Mouse (Mus musculus) stomach, postnatal 0 days (tissue): ENCODE results near the gene Cpt1c. TPM values are rescaled to one million over a fixed set of nuclear protein-coding genes. Genes with fewer than 3 reads are reported as not detected.
A peak's percentile ranks its signal among the peaks of the same experiment; 100 is the strongest.

Experiments
- ATAC-seq: fragments of 200-750 bp; cut with Nextera tagmentation; 2 replicates; pipeline ENCODE4 v1.8.0; 2017; ENCODE audit not compliant: low FRiP score, low TSS enrichment
- DNase-seq: peaks from one replicate; pipeline ENCODE4 v3.0.0-alpha.2; 2016; ENCODE audit warnings: low spot score
- H3K27ac ChIP-seq: fragments of 300-500 bp; sonication (generic); replicated peaks from 2 replicates; pipeline ENCODE4 v1.5.1; 2014; ENCODE audit warnings: mild to moderate bottlenecking, control low read depth
- H3K27me3 ChIP-seq: fragments of 300-500 bp; sonication (generic); 2 replicates; pipeline ENCODE4 v1.6.1; 2014; ENCODE audit warnings: low read length; ENCODE audit not compliant: control insufficient read depth, insufficient read depth
- H3K36me3 ChIP-seq: fragments of 300-500 bp; sonication (generic); 2 replicates; pipeline ENCODE4 v1.6.1; 2014; ENCODE audit warnings: low read length, mixed read lengths; ENCODE audit not compliant: control insufficient read depth, insufficient read depth
- H3K4me1 ChIP-seq: fragments of 300-500 bp; sonication (generic); replicated peaks from 2 replicates; pipeline ENCODE4 v1.6.1; 2014; ENCODE audit warnings: antibody characterized with exemption; ENCODE audit not compliant: control insufficient read depth, insufficient read depth
- H3K4me2 ChIP-seq: fragments of 300-500 bp; sonication (generic); replicated peaks from 2 replicates; pipeline ENCODE4 v1.6.1; 2014; ENCODE audit warnings: low read depth, mild to moderate bottlenecking, control low read depth, moderate library complexity
- H3K4me3 ChIP-seq: fragments of 300-500 bp; sonication (generic); 2 replicates; pipeline ENCODE4 v1.5.1; 2014; ENCODE audit warnings: low read depth, low read length, control low read depth
- H3K9ac ChIP-seq: fragments of 300-500 bp; sonication (generic); 2 replicates; pipeline ENCODE4 v1.6.1; 2014; ENCODE audit warnings: mild to moderate bottlenecking, low read length, control low read depth, mixed read lengths
- H3K9me3 ChIP-seq: fragments of 300-500 bp; sonication (generic); 2 replicates; pipeline ENCODE4 v1.6.1; 2016; ENCODE audit warnings: low read length; ENCODE audit not compliant: control insufficient read depth
- CTCF ChIP-seq: IDR thresholded peaks from 2 replicates; pipeline ENCODE4 v1.5.1; 2016; ENCODE audit warnings: antibody characterized with exemption, low read depth, mild to moderate bottlenecking, moderate library complexity
- EP300 ChIP-seq: optimal IDR thresholded peaks from 2 replicates; pipeline ENCODE3; 2016; ENCODE audit warnings: antibody characterized with exemption
- WGBS: fragments of 180-500 bp; shearing (Covaris S2); extraction: QIAGEN DNeasy Blood & Tissue Kit; methylation state at CpG from one replicate; pipeline ENCODE4 v1.1.7; 2014; 5-methylcytosine and 5-hydroxymethylcytosine counted together
- polyA plus RNA-seq: library from polyadenylated mRNA; unstranded; fragments of >200 nt; fragmentation: Nextera tagmentation; extraction: Ambion mirVana; gene quantifications from 2 replicates; pipeline ENCODE4 v1.2.1, GENCODE M21; 2015

The Cpt1c gene
- polyA plus RNA-seq, 1 experiment from 2014 or later: 5.6 TPM

DNA sequence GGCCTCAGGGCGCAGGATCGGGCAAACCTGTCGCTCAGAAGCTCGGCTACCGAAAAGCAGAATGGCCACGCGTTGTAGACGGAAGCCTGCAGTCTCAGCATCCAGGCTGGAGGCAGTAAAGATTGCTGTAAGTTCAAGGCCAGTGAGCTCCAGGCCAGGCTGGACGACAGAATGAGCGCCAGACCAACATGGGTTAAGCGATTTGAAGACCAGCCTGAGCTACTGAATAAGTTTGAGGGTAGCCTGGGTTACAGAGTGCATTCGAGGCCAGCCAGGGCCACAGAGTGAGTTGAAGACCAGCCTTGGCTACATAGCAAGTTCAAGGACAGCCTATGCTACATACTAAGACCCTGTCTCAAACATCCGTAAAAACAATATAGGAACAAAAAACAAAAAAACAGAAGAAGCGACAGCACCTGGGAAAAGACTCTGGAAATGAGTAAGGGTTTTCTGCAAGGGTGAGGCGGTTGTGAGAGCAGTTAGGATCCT is 23.3 kb upstream of the Cpt1c start:
- no peak for TF ChIP-seq CTCF
- no peak for TF ChIP-seq EP300
- WGBS: 2% methylated on average over 15 of the region's 15 CpGs
- peak overlapping the region; percentile 95 for H3K27ac ChIP-seq
- peak overlapping the region; percentile 79 for H3K4me2 ChIP-seq
- H3K36me3 ChIP-seq: peaks cover 17% of the 10 kb centered on the region
- H3K4me1 ChIP-seq: peaks cover 8% of the 10 kb centered on the region
- ATAC-seq (no peak; the same call in 1 of the 2 replicates), DNase-seq (no peak)
- no peaks in the 10 kb centered on the region for H3K9me3 ChIP-seq
- peak overlapping the region; percentile 84 for H3K9ac ChIP-seq
- peak overlapping the region; percentile 67 for H3K4me3 ChIP-seq
- no peaks in the 10 kb centered on the region for H3K27me3 ChIP-seq

DNA sequence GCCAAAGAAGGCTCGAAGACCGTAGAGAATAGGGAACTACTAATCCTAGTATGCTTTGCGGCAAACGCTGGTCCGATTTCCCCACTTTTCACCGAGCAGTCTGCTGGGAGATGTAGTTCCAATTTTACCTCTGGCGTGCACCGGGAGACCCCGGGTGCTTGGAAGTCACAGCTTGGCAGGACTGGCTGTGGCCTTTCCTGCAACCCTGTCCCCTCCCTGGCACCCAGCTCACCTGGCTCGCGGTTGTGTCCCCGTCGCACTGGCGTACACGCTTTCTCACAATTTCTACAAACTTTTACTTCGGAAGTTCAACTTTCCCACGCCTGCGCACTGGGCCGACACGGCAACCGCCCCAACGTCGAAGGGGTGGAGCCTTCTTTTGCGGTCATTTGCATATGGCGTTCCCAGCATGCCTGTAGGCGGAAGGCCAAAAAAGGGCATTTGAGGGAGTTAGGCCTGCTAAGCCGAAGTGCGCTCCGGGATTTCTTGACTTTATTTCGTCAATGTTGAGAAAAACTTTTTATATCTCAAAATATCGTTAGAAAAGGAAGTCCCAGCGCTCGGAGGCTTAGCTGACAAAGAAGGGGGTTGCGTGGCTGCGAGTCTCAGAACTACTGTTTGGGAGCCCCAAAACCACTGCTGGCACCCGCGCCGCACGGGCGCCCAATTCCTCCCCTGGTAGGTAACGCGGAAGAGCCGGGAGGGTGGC is 22.7 kb upstream of the Cpt1c start, which contains the start of gene Irf3:
Irf3 (plus strand) TSS at position 418 of the 709 bp plus-strand sequence.
- TF ChIP-seq CTCF: no peak
- H3K27ac ChIP-seq: peak within 1 kb of the TSS; percentile 95
- peak within 1 kb of the TSS; percentile 79 for H3K4me2 ChIP-seq
- H3K9me3 ChIP-seq: no peaks in the 10 kb centered on the region
- H3K9ac ChIP-seq: peak within 1 kb of the TSS; percentile 84
- ATAC-seq (peak; percentile 92), DNase-seq (peak; percentile 97)
- H3K36me3 ChIP-seq: peaks cover 14% of the 10 kb centered on the region
- H3K4me1 ChIP-seq: peaks cover 8% of the 10 kb centered on the region
- H3K27me3 ChIP-seq: no peaks in the 10 kb centered on the region
- under 1% methylated on average over 43 of the region's 43 CpGs for WGBS
- H3K4me3 ChIP-seq: peak within 1 kb of the TSS; percentile 67

DNA sequence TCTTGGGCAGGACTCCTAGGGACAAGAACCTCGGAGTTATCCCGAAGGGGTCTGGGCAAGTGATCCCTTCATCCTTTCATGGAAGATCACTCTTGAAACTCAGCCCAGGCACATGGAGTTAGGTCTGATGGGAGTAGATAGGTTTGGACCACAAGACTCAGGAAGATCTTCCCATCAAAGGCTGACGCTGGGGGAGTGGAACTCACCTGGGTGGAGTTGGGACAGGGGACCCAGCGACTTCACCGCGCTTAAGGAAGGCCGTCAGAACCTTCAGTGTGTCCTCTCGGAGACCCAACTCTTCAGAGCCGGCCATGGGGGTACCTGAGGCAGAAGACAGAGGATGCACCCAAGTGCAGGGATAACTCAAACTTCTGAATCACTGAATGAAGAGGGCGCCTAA is 22.0 kb upstream of the Cpt1c start:
- WGBS: 8% methylated on average over 10 of the region's 10 CpGs
- peaks cover 8% of the 10 kb centered on the region; the same call in 1 of the 2 replicates for H3K36me3 ChIP-seq
- no peak for TF ChIP-seq CTCF
- TF ChIP-seq EP300: no peak

DNA sequence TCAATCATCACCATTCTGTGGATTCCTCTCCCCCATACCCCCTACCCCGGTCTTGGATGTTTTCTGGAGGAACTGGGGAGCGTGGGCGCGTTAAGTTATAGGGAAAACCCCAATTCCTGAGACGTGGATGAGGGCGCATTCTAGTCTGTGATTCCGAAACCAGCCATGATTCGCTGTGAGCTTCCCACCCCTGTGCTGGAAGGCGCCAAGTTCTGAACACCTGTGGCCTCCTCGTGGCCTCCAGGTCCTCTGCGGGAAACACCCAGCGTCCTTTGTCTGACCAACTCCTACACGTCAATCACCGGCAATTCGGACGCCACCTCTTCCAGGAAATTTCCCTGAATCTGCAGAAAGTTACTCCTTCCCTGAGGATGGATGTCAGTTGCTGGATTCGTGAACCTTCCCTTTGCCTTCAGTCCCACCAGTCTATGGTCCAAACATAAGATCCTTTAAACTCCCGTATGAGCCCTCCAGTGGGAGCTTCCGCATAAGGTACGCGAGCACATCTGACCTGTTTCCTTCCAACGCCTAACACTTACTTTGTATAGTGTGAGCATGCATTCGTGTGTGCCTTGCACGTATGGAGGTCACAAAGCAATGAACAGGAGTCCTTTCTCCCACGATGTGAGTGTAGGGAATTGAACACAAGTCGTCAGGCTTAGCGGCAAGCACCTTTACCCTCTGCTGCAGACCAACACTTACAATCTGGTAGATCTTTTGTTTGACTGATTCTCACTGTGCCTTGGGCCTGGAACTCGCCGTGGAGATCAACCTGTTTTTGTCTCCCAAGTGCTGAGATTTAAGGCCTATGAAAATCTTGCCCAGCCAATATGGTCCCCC is 12.4 kb upstream of the Cpt1c start:
- peak overlapping the region; percentile 51 for H3K4me3 ChIP-seq
- TF ChIP-seq CTCF (no peak), EP300 (no peak)
- WGBS: under 1% methylated on average over 29 of the region's 29 CpGs
- no peaks in the 10 kb centered on the region for H3K9me3 ChIP-seq
- H3K27ac ChIP-seq: peak overlapping the region; percentile 82
- H3K27me3 ChIP-seq: no peaks in the 10 kb centered on the region
- no peaks in the 10 kb centered on the region for H3K4me1 ChIP-seq
- H3K9ac ChIP-seq: peak overlapping the region; percentile 67
- ATAC-seq (peak; percentile 53), DNase-seq (no peak)
- peak overlapping the region; percentile 53 for H3K4me2 ChIP-seq
- H3K36me3 ChIP-seq: peaks cover 3% of the 10 kb centered on the region; the same call in 1 of the 2 replicates

More for the DNA sequence above, 22.0 kb upstream of the Cpt1c start:
- Histone ChIP-seq H3K9ac (peak overlapping the region; percentile 74), H3K4me1 (peaks cover 8% of the 10 kb centered on the region), H3K27me3 (no peaks in the 10 kb centered on the region), H3K27ac (peak overlapping the region; percentile 56), H3K4me3 (peak overlapping the region; percentile 67), H3K4me2 (peak overlapping the region; percentile 79), H3K9me3 (no peaks in the 10 kb centered on the region)
- DNase-seq (no peak), ATAC-seq (no peak)

DNA sequence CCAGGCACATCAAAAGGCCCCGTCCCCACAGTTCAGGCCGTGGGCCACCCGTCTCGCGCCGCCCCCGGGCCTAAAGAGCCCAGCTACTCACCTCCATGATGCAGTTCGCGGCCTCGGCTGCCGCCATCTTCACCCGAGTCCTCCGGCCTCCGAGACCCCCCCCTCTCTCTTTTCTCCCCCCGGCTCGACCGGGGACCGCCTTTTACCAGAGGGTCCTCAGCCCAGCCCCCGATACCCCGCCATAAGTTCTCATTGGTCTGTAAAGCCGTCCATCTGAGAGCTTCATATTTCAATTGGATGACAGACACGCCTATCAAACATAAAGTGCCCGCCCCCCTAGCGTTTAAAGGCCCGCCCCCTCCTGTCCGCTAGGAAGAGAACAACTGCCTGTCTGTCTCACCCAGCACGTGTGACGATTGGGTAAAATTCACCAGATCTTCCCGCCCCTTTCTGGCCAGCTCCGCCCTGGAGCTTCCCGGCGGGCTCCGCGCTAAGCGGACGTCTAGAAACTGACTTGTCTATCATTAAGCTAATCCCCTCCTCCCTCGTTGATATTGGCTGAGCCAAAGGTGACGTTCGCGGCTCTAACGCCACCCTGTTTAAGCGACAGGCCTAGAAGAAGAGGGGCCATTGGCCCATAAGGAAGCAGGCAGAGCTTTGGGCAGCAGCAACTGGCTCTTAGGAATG is 11.7 kb upstream of the Cpt1c start, which contains the start of gene Prmt1:
Prmt1 (minus strand) TSS at position 377 of the 687 bp plus-strand sequence.
- H3K4me2 ChIP-seq: peak within 1 kb of the TSS; percentile 86
- no peaks in the 10 kb centered on the region for H3K9me3 ChIP-seq
- TF ChIP-seq CTCF (no peak), EP300 (peak; percentile 90)
- peak within 1 kb of the TSS; percentile 96 for H3K27ac ChIP-seq
- peak within 1 kb of the TSS; percentile 90 for H3K4me3 ChIP-seq
- peak within 1 kb of the TSS; percentile 93 for H3K9ac ChIP-seq
- H3K27me3 ChIP-seq: no peaks in the 10 kb centered on the region
- ATAC-seq (peak; percentile 97), DNase-seq (peak; percentile 98)
- under 1% methylated on average over 42 of the region's 42 CpGs for WGBS
- peaks cover 11% of the 10 kb centered on the region for H3K36me3 ChIP-seq
- H3K4me1 ChIP-seq: no peaks in the 10 kb centered on the region
